Mouse (Mus musculus) heart, embryonic 13.5 days (tissue): Measurements from ENCODE around the gene Trio. TPM values are rescaled to one million over a fixed set of nuclear protein-coding genes. Genes with fewer than 3 reads are reported as not detected.

Experiments used
- ATAC-seq: fragments of 200-750 bp; cut with Nextera tagmentation; 2 replicates; pipeline ENCODE4 v1.8.0; 2017; ENCODE audit warnings: moderate TSS enrichment; ENCODE audit not compliant: insufficient number of reproducible peaks, low FRiP score, low TSS enrichment; ENCODE audit errors: extremely low read depth
- H3K27ac ChIP-seq: fragments of 300-500 bp; sonication (generic); replicated peaks from 2 replicates; pipeline ENCODE4 v1.5.1; 2015; ENCODE audit warnings: moderate library complexity, mild to moderate bottlenecking, inconsistent platforms
- H3K27me3 ChIP-seq: fragments of 300-500 bp; sonication (generic); replicated peaks from 2 replicates; pipeline ENCODE4 v1.6.1; 2015; ENCODE audit warnings: mild to moderate bottlenecking, inconsistent platforms
- H3K36me3 ChIP-seq: fragments of 300-500 bp; sonication (generic); 2 replicates; pipeline ENCODE4 v1.6.1; 2015; ENCODE audit warnings: mild to moderate bottlenecking, inconsistent platforms
- H3K4me1 ChIP-seq: fragments of 300-500 bp; sonication (generic); 2 replicates; pipeline ENCODE4 v1.6.1; 2015; ENCODE audit warnings: inconsistent platforms
- H3K4me2 ChIP-seq: fragments of 300-500 bp; sonication (generic); 2 replicates; pipeline ENCODE4 v1.6.1; 2015; ENCODE audit warnings: inconsistent platforms, mild to moderate bottlenecking, moderate library complexity
- H3K4me3 ChIP-seq: fragments of 300-500 bp; sonication (generic); 2 replicates; pipeline ENCODE4 v1.5.1; 2015; ENCODE audit warnings: moderate library complexity, mild to moderate bottlenecking, inconsistent platforms
- H3K9ac ChIP-seq: fragments of 300-500 bp; sonication (generic); 2 replicates; pipeline ENCODE4 v1.6.1; 2015; ENCODE audit warnings: inconsistent platforms, mild to moderate bottlenecking, moderate library complexity
- H3K9me3 ChIP-seq: fragments of 300-500 bp; sonication (generic); 2 replicates; pipeline ENCODE4 v1.6.1; 2016; ENCODE audit warnings: inconsistent platforms
- whole genome bisulfite sequencing: fragments of 180-500 bp; shearing (Covaris S2); methylation state at CpG from one replicate; pipeline ENCODE4 v1.1.7; 2015; ENCODE audit warnings: mixed read lengths; 5-methylcytosine and 5-hydroxymethylcytosine counted together
- polyA plus RNA-seq: library from polyadenylated mRNA; unstranded; fragments of >200 nt; fragmentation: Nextera tagmentation; extraction: Ambion mirVana; gene quantifications from 2 replicates; pipeline ENCODE4 v1.2.1, GENCODE M21; 2015

Gene Trio
- polyA plus RNA-seq, 1 experiment from 2014 or later = 17.5 TPM

DNA sequence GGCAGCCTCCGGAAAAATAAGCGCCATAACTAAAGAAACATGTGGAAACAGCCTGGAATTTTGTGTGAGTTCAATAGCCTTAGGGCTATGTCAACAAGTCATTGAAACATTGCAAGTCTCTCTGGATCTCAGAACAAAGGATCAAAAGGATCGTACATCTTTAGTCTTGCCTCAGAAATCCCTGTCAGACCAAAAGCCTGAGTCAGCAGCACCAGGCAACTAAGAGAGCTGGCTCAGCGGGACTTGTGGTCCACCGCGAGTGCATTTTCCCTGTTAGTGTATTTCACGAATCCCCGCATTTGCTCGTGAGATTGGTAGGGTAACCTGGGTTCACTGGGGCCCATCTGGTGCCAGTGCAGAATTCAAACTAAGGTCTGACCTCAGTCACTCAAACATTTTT is 343.0 kb downstream of the Trio start:
- Histone ChIP-seq H3K27me3 (peaks cover 52% of the 10 kb centered on the region), H3K36me3 (no peaks in the 10 kb centered on the region), H3K4me2 (no peak overlapping the region), H3K9ac (no peak overlapping the region), H3K4me1 (peaks cover 8% of the 10 kb centered on the region; the same call in 1 of the 2 replicates), H3K4me3 (no peak overlapping the region), H3K9me3 (no peaks in the 10 kb centered on the region), H3K27ac (no peak overlapping the region)
- 61% methylated on average over 9 of the region's 9 CpGs for WGBS
- no peak for ATAC-seq

DNA sequence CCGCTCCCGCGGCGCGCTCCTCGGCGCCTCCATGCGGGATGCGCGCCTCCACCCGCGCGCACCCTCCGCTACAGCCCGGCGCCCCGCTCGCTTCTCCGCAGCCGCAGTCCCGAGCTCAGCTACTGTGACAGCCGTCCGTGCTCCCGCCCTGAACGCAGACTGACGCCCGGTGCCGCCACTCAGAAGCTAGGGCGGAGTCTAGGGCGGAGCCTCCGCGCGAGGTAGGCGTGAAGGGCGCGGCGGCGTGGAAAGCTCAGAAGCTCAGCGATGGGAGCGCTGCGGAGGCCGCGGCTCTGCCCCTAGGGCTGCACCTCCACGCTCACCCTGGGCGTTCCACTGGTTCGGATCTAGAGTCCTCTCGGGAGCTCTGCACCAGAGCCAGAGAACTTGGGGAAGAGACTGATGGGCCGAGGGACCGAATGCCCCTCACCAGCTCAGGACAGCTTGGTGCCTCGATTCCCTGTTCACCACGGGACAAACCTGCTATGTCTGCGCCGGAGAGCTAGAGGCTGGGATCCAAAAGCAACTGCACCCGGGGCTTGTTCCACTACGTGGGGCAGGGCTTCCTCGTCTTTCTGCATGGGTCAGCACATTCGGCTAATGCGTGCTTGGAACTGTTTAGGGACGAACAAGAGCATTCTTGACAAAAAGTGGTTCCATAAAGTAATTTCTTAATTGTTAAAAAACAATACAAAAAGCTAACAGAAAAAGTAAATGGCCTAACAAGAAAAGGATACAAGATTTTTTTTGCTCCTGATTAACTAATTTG is 344.0 kb downstream of the Trio start, which contains the start of gene Otulinl:
Gene Otulinl (minus strand): TSS at position 161 of the 769 bp plus-strand sequence.
- peak; percentile 87 for ATAC-seq

DNA sequence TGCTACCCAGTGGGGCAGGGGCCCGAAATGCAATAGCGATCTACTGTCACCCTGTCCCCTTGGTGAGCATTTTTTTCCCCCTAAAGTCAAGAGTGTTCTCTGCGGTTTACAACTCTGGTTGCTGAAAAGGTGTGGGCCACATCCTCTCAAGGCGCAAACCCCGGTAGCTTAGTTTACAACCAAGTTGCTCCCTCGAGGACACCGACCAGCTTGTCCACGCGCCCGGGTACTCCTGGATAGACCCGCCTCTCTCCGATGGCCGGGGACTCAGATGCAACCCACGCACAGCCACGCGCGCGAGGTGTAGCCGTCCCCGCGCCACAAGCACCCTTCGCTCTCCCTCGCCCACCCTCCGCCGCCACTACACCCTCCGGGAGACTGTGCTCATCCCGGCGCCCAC is 344.7 kb downstream of the Trio start:
- peaks cover 19% of the 10 kb centered on the region for H3K4me1 ChIP-seq
- H3K9ac ChIP-seq = peak overlapping the region; percentile 82
- peak overlapping the region; percentile 70 for H3K4me3 ChIP-seq
- no peak overlapping the region for H3K27ac ChIP-seq
- WGBS = 2% methylated on average over 28 of the region's 28 CpGs
- peak overlapping the region; percentile 97 for H3K4me2 ChIP-seq
- no peak for ATAC-seq
- no peaks in the 10 kb centered on the region for H3K9me3 ChIP-seq
- H3K36me3 ChIP-seq = no peaks in the 10 kb centered on the region
- H3K27me3 ChIP-seq = peaks cover 54% of the 10 kb centered on the region

More for the DNA sequence above, 344.0 kb downstream of the Trio start, which contains the start of gene Otulinl:
- Histone ChIP-seq H3K9me3 (no peaks in the 10 kb centered on the region), H3K9ac (peak within 1 kb of the TSS; percentile 82), H3K4me2 (peak within 1 kb of the TSS; percentile 97), H3K4me3 (peak within 1 kb of the TSS; percentile 70), H3K27me3 (peaks cover 52% of the 10 kb centered on the region), H3K36me3 (no peaks in the 10 kb centered on the region), H3K4me1 (peaks cover 13% of the 10 kb centered on the region), H3K27ac (no peak within 1 kb of the TSS)
- WGBS = 2% methylated on average over 56 of the region's 59 CpGs

Other genes with a start within 250 kb of the Trio start
- not detected in 2 replicates for gene Dnah5, start 177.9 kb upstream of the Trio start, polyA plus RNA-seq